Mouse (Mus musculus) left cerebral cortex, postnatal 10 days (tissue): ENCODE data around the gene Slc38a9. TPM values are rescaled to one million over a fixed set of nuclear protein-coding genes. Genes with fewer than 3 reads are reported as not detected.

Source experiments
- DNase-seq, 2 experiments: peaks; one replicate each; pipeline ENCODE4 v3.0.0; 2021 to 2022; ENCODE audit warnings: low spot score in 2 of 2, mixed read lengths in 1 of 2; ENCODE audit errors: extremely low spot score in 1 of 2
- intact Hi-C: fragments of 180-260 bp; cut with DNase I; formaldehyde crosslinking; loops from one replicate; pipeline ENCODE4 v1.15.1; 2025
- total RNA-seq, 2 experiments: library from RNA; stranded (reverse); gene quantifications; 2 replicates each; pipeline ENCODE4 v1.2.3; 2021

Gene Slc38a9
- 10 to 100 TPM; 16.3 to 18.8 TPM for total RNA-seq

- peak; percentile 93 to 95 for DNase-seq
- intact Hi-C loops = no loop called here
Observed at GRCm38 (mm10) chr13:112660574-112661381, at the start of gene Slc38a9. TSS of gene Slc38a9 (plus strand) at chr13:112660751.

- intact Hi-C loops = no loop called here
- no peak for DNase-seq
Observed at GRCm38 (mm10) chr13:112621592-112621991, 39.0 kb upstream of the Slc38a9 start.

- intact Hi-C loops = no loop called here
Observed at GRCm38 (mm10) chr13:112623656-112624055, 36.9 kb upstream of the Slc38a9 start.

GRCm38 (mm10) chr13:112624622-112625021 is 35.9 kb upstream of the Slc38a9 start:
- intact Hi-C loops = no loop called here
- no peak for DNase-seq

More at GRCm38 (mm10) chr13:112623656-112624055, 36.9 kb upstream of the Slc38a9 start:
- no peak for DNase-seq

GRCm38 (mm10) chr13:112625566-112625965 is 35.0 kb upstream of the Slc38a9 start:
- intact Hi-C loops = no loop called here
- DNase-seq = no peak

- intact Hi-C loops = no loop called here
- DNase-seq = no peak
Observed at GRCm38 (mm10) chr13:112635174-112635837, 25.2 kb upstream of the Slc38a9 start.

GRCm38 (mm10) chr13:112636498-112636897 is 24.1 kb upstream of the Slc38a9 start:
- no peak for DNase-seq
- intact Hi-C loops = no loop called here

GRCm38 (mm10) chr13:112639111-112639510 is 21.4 kb upstream of the Slc38a9 start:
- DNase-seq = no peak

GRCm38 (mm10) chr13:112642897-112643296 is 17.7 kb upstream of the Slc38a9 start:
- intact Hi-C loops = no loop called here
- DNase-seq = no peak

More at GRCm38 (mm10) chr13:112639111-112639510, 21.4 kb upstream of the Slc38a9 start:
- intact Hi-C loops = no loop called here

- intact Hi-C loops = no loop called here
- DNase-seq = no peak
Observed at GRCm38 (mm10) chr13:112644996-112645395, 15.6 kb upstream of the Slc38a9 start.

GRCm38 (mm10) chr13:112645529-112646186 is 14.9 kb upstream of the Slc38a9 start:
- intact Hi-C loops = no loop called here
- DNase-seq = no peak

- intact Hi-C loops = no loop called here
- DNase-seq = no peak
Observed at GRCm38 (mm10) chr13:112651183-112651582, 9.4 kb upstream of the Slc38a9 start.

- DNase-seq = peak in 1 of 2 experiments; percentile 27
- intact Hi-C loops = no loop called here
Observed at GRCm38 (mm10) chr13:112652205-112652604, 8.3 kb upstream of the Slc38a9 start, which contains the start of gene Ddx4. TSS of gene Ddx4 (minus strand) at chr13:112652475.

- intact Hi-C loops = no loop called here
Observed at GRCm38 (mm10) chr13:112659986-112660573, 471 bp upstream of the Slc38a9 start.

GRCm38 (mm10) chr13:112661687-112662086 is 1.1 kb downstream of the Slc38a9 start:
- no peak for DNase-seq
- intact Hi-C loops = no loop called here

More at GRCm38 (mm10) chr13:112659986-112660573, 471 bp upstream of the Slc38a9 start:
- no peak for DNase-seq

- intact Hi-C loops = no loop called here
- DNase-seq = no peak
Observed at GRCm38 (mm10) chr13:112666433-112667024, 6.0 kb downstream of the Slc38a9 start.

- intact Hi-C loops = no loop called here
- no peak for DNase-seq
Observed at GRCm38 (mm10) chr13:112667215-112667614, 6.7 kb downstream of the Slc38a9 start.

- DNase-seq = no peak
- intact Hi-C loops = loop anchor here (5.0 kb wide), 3 partner anchors 191 to 366 kb away; partner anchors contain the start of gene Cdc20b
Observed at GRCm38 (mm10) chr13:112671708-112672107, 11.2 kb downstream of the Slc38a9 start.
